Mouse (Mus musculus) ES-E14 (cell line): ENCODE results near the gene Gm27021. TPM values are rescaled to one million over a fixed set of nuclear protein-coding genes. Genes with fewer than 3 reads are reported as not detected.

Experiments
- DNase-seq: peaks from one replicate; pipeline ENCODE4 v3.0.0-alpha.2; 2013; ENCODE audit warnings: low read depth, low spot score
- H3K27ac ChIP-seq: 2 replicates; pipeline ENCODE4 v1.5.1; 2012; ENCODE audit warnings: low read depth, mild to moderate bottlenecking, low read length, moderate library complexity, mixed read lengths; ENCODE audit not compliant: poor library complexity, insufficient read depth, severe bottlenecking
- H3K36me3 ChIP-seq: 2 replicates; pipeline ENCODE4 v1.6.1; 2012; ENCODE audit warnings: mild to moderate bottlenecking, low read length, moderate library complexity, mixed read lengths; ENCODE audit not compliant: control insufficient read depth, poor library complexity, insufficient read depth, severe bottlenecking
- H3K4me1 ChIP-seq, 2 experiments: fragments of 150-350 bp in 1 of 2; sonication (generic) in 1 of 2; 2 replicates each; pipeline ENCODE4 v1.6.1; 2012; ENCODE audit warnings: low read length in 2 of 2, mild to moderate bottlenecking in 1 of 2, mixed read lengths in 1 of 2; ENCODE audit not compliant: control insufficient read depth in 2 of 2, insufficient read depth in 2 of 2, poor library complexity in 1 of 2
- H3K4me3 ChIP-seq, 2 experiments: fragments of 150-350 bp in 1 of 2; sonication (generic) in 1 of 2; 2 replicates each; pipeline ENCODE4 v1.5.1; 2012; ENCODE audit warnings: low read length in 2 of 2, low read depth in 1 of 2, mild to moderate bottlenecking in 1 of 2, mixed read lengths in 1 of 2; ENCODE audit not compliant: insufficient read depth in 1 of 2, poor library complexity in 1 of 2, severe bottlenecking in 1 of 2
- H3K9ac ChIP-seq: 2 replicates; pipeline ENCODE4 v1.6.1; 2012; ENCODE audit warnings: low read depth, mild to moderate bottlenecking, low read length, mixed read lengths; ENCODE audit not compliant: poor library complexity, insufficient read depth, severe bottlenecking
- H3K9me3 ChIP-seq: fragments of 150-350 bp; sonication (generic); 2 replicates; pipeline ENCODE4 v1.6.1; 2012; ENCODE audit warnings: low read depth, mild to moderate bottlenecking, low read length; ENCODE audit not compliant: control insufficient read depth, insufficient read depth
- CHD2 ChIP-seq: IDR thresholded peaks from 2 replicates; pipeline ENCODE4 v1.6.1; 2014; ENCODE audit warnings: mild to moderate bottlenecking, low read depth, low read length, inconsistent platforms
- HCFC1 ChIP-seq: IDR thresholded peaks from 2 replicates; pipeline ENCODE4 v1.6.1; 2012; ENCODE audit warnings: low read length, inconsistent platforms, borderline replicate concordance; ENCODE audit not compliant: insufficient read depth
- MAFK ChIP-seq: IDR thresholded peaks from 2 replicates; pipeline ENCODE4 v1.6.1; 2014; ENCODE audit warnings: mild to moderate bottlenecking, low read depth, low read length, inconsistent platforms; ENCODE audit not compliant: insufficient read depth
- ZC3H11A ChIP-seq: IDR thresholded peaks from 2 replicates; pipeline ENCODE4 v1.6.1; 2012; ENCODE audit warnings: low read depth, mild to moderate bottlenecking, inconsistent platforms, low read length, borderline replicate concordance
- ZNF384 ChIP-seq: IDR thresholded peaks from 2 replicates; pipeline ENCODE4 v1.6.1; 2012; ENCODE audit warnings: low read depth, low read length, inconsistent platforms
- in situ Hi-C, 2 experiments: fragments of 600-800 bp; cut with MboI; formaldehyde crosslinking; loops; one replicate each; pipeline ENCODE4 v1.15.1; 2025; ENCODE audit warnings: low sequenced_read_pairs in 2 of 2, inconsistent platforms in 1 of 2; ENCODE audit not compliant: unreplicated experiment in 2 of 2
- total RNA-seq: library from RNA; depleted of rRNA; stranded (reverse); fragments of 300-350 nt; gene quantifications from 2 replicates; pipeline ENCODE4 v1.2.3, GENCODE M21; 2012

The Gm27021 gene
- total RNA-seq, 1 experiment, result 0.49 TPM

DNA sequence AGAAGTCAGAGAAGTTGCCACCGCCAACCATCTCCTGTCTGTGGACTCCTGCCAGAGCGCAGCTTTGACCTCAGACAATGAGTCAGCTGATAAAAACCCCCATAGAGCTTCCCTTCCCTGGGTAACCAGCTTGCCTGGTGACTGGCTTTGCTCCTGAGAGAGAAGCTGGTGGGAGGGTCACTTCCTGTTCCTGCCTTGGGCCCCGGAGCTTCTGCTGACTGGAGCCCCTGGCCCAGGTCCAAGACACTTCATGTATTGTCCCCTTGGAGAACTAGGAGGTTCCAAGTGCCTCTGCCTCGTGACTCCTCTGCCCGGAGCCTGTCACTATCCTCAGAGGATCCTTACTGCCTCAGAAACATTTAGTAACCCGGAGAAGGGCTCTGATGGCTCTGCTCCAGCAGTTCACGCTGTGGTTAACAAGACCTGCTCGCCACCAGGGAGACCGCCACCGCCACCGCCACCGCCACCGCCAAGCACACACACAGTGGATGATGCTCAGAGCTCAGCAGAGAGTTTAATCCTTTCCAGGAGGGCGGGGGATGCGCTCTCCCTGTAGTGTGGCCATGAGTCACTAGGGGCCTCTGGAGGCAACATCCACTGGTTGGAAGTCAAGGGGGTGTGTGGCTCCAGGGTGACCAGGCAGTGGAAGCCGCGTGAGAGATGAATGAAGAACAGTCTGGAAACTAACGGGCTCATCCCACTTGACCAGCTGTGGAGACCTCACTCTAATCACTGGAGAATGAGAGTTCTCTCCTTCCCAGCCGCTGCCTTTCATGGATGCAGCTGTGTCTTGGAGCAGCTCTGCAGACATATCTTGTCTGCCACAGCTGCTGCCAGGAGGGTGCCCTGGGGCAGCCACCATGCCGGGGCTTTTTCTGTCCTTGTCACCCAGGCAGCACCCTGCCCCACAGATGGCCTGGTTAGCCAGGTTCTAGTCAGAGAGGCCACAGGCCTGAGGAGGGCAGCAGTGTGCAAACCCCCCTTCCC, 103.7 kb downstream of the Gm27021 start:
- no peak for TF ChIP-seq ZC3H11A
- no peak for TF ChIP-seq CHD2
- no peak for TF ChIP-seq HCFC1
- no peak for TF ChIP-seq MAFK
- no peak for TF ChIP-seq ZNF384
- no peak overlapping the region for H3K27ac ChIP-seq
- no peak for DNase-seq
- H3K9ac ChIP-seq, result no peak overlapping the region
- peaks cover 76% of the 10 kb centered on the region for H3K36me3 ChIP-seq
- H3K4me3 ChIP-seq, result no peak overlapping the region
- H3K9me3 ChIP-seq, result no peaks in the 10 kb centered on the region
- H3K4me1 ChIP-seq, result peaks cover 2 to 39% of the 10 kb centered on the region in 2 experiments; a peak in 2 of 4 replicates
- in situ Hi-C loops, result no loop called here

DNA sequence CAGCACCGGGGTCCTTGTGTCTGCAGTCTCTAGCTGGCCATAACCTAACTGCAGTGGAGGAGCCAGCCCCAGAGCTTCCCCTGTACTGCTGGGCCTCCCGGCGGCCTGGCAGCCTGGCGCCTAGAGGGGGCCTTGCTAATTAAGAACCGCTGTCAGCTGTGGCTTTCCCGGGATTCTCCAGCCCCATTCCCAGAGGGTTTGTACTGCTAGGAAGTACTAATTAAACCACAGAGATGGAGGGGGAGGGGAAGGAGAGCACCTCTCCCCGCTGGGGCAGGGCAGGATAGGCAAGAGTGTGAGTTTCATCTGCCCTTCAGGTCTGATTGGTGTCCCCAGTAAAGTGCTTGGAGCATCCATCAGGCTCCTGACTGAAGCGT, 104.5 kb downstream of the Gm27021 start:
- H3K27ac ChIP-seq, result no peak overlapping the region
- TF ChIP-seq ZNF384 (no peak), MAFK (no peak), CHD2 (no peak), HCFC1 (no peak), ZC3H11A (no peak)
- no peak for DNase-seq
- peaks cover 76% of the 10 kb centered on the region for H3K36me3 ChIP-seq
- no peaks in the 10 kb centered on the region for H3K9me3 ChIP-seq
- in situ Hi-C loops, result no loop called here
- peaks cover 2 to 38% of the 10 kb centered on the region in 2 experiments; a peak in 2 of 4 replicates for H3K4me1 ChIP-seq
- H3K9ac ChIP-seq, result no peak overlapping the region
- H3K4me3 ChIP-seq, result no peak overlapping the region

DNA sequence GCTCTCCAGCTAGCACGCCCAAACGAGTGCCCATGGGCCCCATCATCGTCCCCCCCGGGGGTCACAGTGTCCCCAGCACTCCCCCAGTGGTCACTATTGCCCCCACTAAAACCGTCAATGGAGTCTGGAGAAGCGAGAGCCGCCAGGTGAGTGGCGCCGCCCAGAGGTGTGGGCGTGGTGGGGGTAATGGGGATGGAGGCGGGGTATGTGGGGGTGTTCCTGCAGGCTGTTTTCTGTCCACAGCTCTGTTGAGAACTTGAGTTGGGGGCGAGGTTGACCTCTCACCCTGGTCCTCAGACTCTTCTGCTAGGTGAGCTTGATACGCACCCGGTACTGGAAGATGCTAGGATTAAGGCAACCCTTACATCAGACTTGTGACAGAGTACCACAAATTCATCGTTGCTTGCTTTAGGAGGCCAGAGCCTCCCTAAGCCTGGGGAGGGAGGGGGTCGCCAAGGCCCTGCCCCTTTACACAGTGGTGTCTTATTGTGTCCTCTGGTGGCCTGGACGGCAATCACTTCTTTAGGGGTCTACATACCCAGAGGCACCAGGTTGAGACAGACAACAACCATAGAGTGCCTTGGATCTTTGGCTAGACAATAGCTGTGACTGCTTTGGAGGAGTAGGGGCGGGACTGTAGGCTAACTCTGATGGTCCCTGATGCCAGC, 105.1 kb downstream of the Gm27021 start:
- H3K4me3 ChIP-seq, result no peak overlapping the region
- in situ Hi-C loops, result no loop called here

DNA sequence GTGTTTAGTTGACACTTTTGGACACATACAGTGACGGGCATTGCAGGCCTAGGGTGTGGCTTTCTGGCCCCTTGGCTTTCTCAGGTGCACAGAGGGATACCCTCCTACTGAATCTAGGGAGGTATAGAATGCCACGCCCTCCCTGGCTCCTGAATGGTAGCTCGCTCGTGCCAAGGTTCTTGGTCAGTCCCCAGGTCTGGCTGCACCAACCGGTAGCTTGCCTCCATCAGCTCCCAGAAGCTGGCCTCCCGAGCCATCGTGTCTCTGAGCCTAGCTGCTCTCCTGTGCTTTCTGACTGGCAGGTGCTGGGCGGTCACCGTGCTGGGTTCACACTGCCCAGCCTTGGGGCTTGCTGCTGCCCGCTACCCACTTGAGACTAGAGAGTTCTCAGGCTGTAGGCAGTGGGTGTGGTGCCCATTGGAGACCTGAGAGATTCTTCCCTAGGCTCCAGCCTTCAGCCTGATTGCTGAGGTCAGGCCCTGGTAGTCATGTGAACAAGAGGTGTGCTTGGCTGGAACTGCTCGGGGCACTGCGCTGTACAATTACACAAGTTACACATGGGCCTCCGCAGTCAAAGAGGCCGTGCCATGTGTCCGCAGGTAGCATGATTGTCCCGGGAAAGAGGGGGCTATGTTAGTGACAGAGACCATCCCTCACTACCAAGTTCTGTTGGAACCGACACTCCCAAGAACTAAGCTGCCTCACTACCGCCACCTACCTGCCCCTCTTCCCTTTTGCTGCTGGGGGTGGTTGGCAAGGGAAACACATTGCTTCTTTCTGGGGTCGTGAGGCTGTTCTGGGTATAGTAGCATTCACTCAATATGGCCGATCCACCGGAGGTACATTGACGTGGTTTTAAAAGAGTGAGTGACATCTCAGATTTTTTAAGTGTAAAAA, 106.1 kb downstream of the Gm27021 start:
- Histone ChIP-seq H3K9me3 (no peaks in the 10 kb centered on the region), H3K4me3 (no peak overlapping the region), H3K36me3 (peaks cover 62% of the 10 kb centered on the region), H3K4me1 (peaks cover 2 to 45% of the 10 kb centered on the region in 2 experiments; a peak in 3 of 4 replicates), H3K9ac (no peak overlapping the region), H3K27ac (no peak overlapping the region)
- in situ Hi-C loops, result no loop called here
- DNase-seq, result peak; percentile 46
- TF ChIP-seq CHD2, result no peak
- no peak for TF ChIP-seq ZNF384
- no peak for TF ChIP-seq HCFC1
- TF ChIP-seq MAFK, result no peak
- no peak for TF ChIP-seq ZC3H11A

More for the DNA sequence above, 105.1 kb downstream of the Gm27021 start:
- TF ChIP-seq ZC3H11A (no peak), HCFC1 (no peak), CHD2 (no peak), MAFK (no peak), ZNF384 (no peak)
- Histone ChIP-seq H3K4me1 (peaks cover 2 to 40% of the 10 kb centered on the region in 2 experiments; a peak in 2 of 4 replicates), H3K9ac (no peak overlapping the region), H3K36me3 (peaks cover 71% of the 10 kb centered on the region), H3K27ac (no peak overlapping the region), H3K9me3 (no peaks in the 10 kb centered on the region)
- DNase-seq, result no peak
